Mouse (Mus musculus): ENCODE measurements at regions not wholly inside any gene's neighbourhood (a gene's known extent, or its start where the extent isn't known, plus 50 kb on each side); places are given as distances from the start of the nearest gene placed in this dataset.

- Histone ChIP-seq H3K9me3 (replicated peaks; ENCODE audit: control insufficient read depth, insufficient read depth, low read length, poor library complexity, severe bottlenecking) (no peaks in the 10 kb centered on the region), H3K4me3 (ENCODE audit: low read depth, low read length) (no peak overlapping the region), H3K36me3 (ENCODE audit: control insufficient read depth, insufficient read depth, low read length, poor library complexity, severe bottlenecking) (no peaks in the 10 kb centered on the region), H3K27me3 (ENCODE audit: control insufficient read depth, insufficient read depth, low read length, poor library complexity, severe bottlenecking) (no peaks in the 10 kb centered on the region), H3K9ac (ENCODE audit: low read depth, poor library complexity, severe bottlenecking) (no peak overlapping the region), H3K4me1 (ENCODE audit: control insufficient read depth, insufficient read depth, low read length) (no peaks in the 10 kb centered on the region), H3K27ac (ENCODE audit: insufficient read depth, low read length) (no peak overlapping the region)
- no peak for TF ChIP-seq POLR2A (IDR thresholded peaks at IDR 0.05; ENCODE audit: insufficient read depth, low read length)
Measured at GRCm38 (mm10) chr3:39736639-39737038, 794.4 kb upstream of the Intu start.

GRCm38 (mm10) chr3:39745947-39746346 is 785.1 kb upstream of the Intu start:
- Histone ChIP-seq H3K36me3 (ENCODE audit: control insufficient read depth, insufficient read depth, low read length, poor library complexity, severe bottlenecking) (no peaks in the 10 kb centered on the region), H3K9me3 (replicated peaks; ENCODE audit: control insufficient read depth, insufficient read depth, low read length, poor library complexity, severe bottlenecking) (no peaks in the 10 kb centered on the region), H3K4me1 (ENCODE audit: control insufficient read depth, insufficient read depth, low read length) (no peaks in the 10 kb centered on the region), H3K27ac (ENCODE audit: insufficient read depth, low read length) (no peak overlapping the region), H3K9ac (ENCODE audit: low read depth, poor library complexity, severe bottlenecking) (no peak overlapping the region), H3K4me3 (ENCODE audit: low read depth, low read length) (no peak overlapping the region), H3K27me3 (ENCODE audit: control insufficient read depth, insufficient read depth, low read length, poor library complexity, severe bottlenecking) (no peaks in the 10 kb centered on the region)
- TF ChIP-seq EP300 (IDR thresholded peaks at IDR 0.05; ENCODE audit: insufficient read depth, low read depth, low read length) (no peak), POLR2A (IDR thresholded peaks at IDR 0.05; ENCODE audit: insufficient read depth, low read length) (no peak), CTCF (IDR thresholded peaks at IDR 0.05; ENCODE audit: low read depth, low read length) (no peak)

- Histone ChIP-seq H3K36me3 (ENCODE audit: control insufficient read depth, insufficient read depth, low read length, poor library complexity, severe bottlenecking) (no peaks in the 10 kb centered on the region), H3K9me3 (replicated peaks; ENCODE audit: control insufficient read depth, insufficient read depth, low read length, poor library complexity, severe bottlenecking) (no peaks in the 10 kb centered on the region), H3K9ac (ENCODE audit: low read depth, poor library complexity, severe bottlenecking) (no peak overlapping the region), H3K4me1 (ENCODE audit: control insufficient read depth, insufficient read depth, low read length) (no peaks in the 10 kb centered on the region), H3K4me3 (ENCODE audit: low read depth, low read length) (no peak overlapping the region), H3K27me3 (ENCODE audit: control insufficient read depth, insufficient read depth, low read length, poor library complexity, severe bottlenecking) (no peaks in the 10 kb centered on the region; the same call in 1 of the 2 replicates), H3K27ac (ENCODE audit: insufficient read depth, low read length) (no peak overlapping the region)
- no peak for TF ChIP-seq POLR2A (IDR thresholded peaks at IDR 0.05; ENCODE audit: insufficient read depth, low read length)
Measured at GRCm38 (mm10) chr3:39768981-39769568, 762.0 kb upstream of the Intu start.

- Histone ChIP-seq H3K36me3 (ENCODE audit: control insufficient read depth, insufficient read depth, low read length, poor library complexity, severe bottlenecking) (no peaks in the 10 kb centered on the region), H3K27me3 (ENCODE audit: control insufficient read depth, insufficient read depth, low read length, poor library complexity, severe bottlenecking) (no peaks in the 10 kb centered on the region; the same call in 1 of the 2 replicates), H3K27ac (ENCODE audit: insufficient read depth, low read length) (no peak overlapping the region), H3K9me3 (replicated peaks; ENCODE audit: control insufficient read depth, insufficient read depth, low read length, poor library complexity, severe bottlenecking) (no peaks in the 10 kb centered on the region), H3K9ac (ENCODE audit: low read depth, poor library complexity, severe bottlenecking) (no peak overlapping the region), H3K4me1 (ENCODE audit: control insufficient read depth, insufficient read depth, low read length) (no peaks in the 10 kb centered on the region), H3K4me3 (ENCODE audit: low read depth, low read length) (no peak overlapping the region)
- TF ChIP-seq CTCF (IDR thresholded peaks at IDR 0.05; ENCODE audit: low read depth, low read length) (no peak), EP300 (IDR thresholded peaks at IDR 0.05; ENCODE audit: insufficient read depth, low read depth, low read length) (no peak), POLR2A (IDR thresholded peaks at IDR 0.05; ENCODE audit: insufficient read depth, low read length) (no peak)
Measured at GRCm38 (mm10) chr3:39776278-39777039, 754.6 kb upstream of the Intu start.

GRCm38 (mm10) chr3:39779690-39780218 is 751.3 kb upstream of the Intu start:
- H3K9ac ChIP-seq (ENCODE audit: low read depth, poor library complexity, severe bottlenecking) = no peak overlapping the region
- H3K9me3 ChIP-seq (replicated peaks; ENCODE audit: control insufficient read depth, insufficient read depth, low read length, poor library complexity, severe bottlenecking) = no peaks in the 10 kb centered on the region
- TF ChIP-seq POLR2A (IDR thresholded peaks at IDR 0.05; ENCODE audit: insufficient read depth, low read length) (no peak), CTCF (IDR thresholded peaks at IDR 0.05; ENCODE audit: low read depth, low read length) (no peak), EP300 (IDR thresholded peaks at IDR 0.05; ENCODE audit: insufficient read depth, low read depth, low read length) (no peak)
- H3K4me1 ChIP-seq (ENCODE audit: control insufficient read depth, insufficient read depth, low read length) = no peaks in the 10 kb centered on the region
- no peak overlapping the region for H3K27ac ChIP-seq (ENCODE audit: insufficient read depth, low read length)
- H3K36me3 ChIP-seq (ENCODE audit: control insufficient read depth, insufficient read depth, low read length, poor library complexity, severe bottlenecking) = no peaks in the 10 kb centered on the region
- no peak overlapping the region for H3K4me3 ChIP-seq (ENCODE audit: low read depth, low read length)
- no peaks in the 10 kb centered on the region for H3K27me3 ChIP-seq (ENCODE audit: control insufficient read depth, insufficient read depth, low read length, poor library complexity, severe bottlenecking)

GRCm38 (mm10) chr3:39780270-39780669 is 750.8 kb upstream of the Intu start:
- H3K36me3 ChIP-seq (ENCODE audit: control insufficient read depth, insufficient read depth, low read length, poor library complexity, severe bottlenecking) = no peaks in the 10 kb centered on the region
- no peak overlapping the region for H3K4me3 ChIP-seq (ENCODE audit: low read depth, low read length)
- H3K4me1 ChIP-seq (ENCODE audit: control insufficient read depth, insufficient read depth, low read length) = no peaks in the 10 kb centered on the region
- no peaks in the 10 kb centered on the region for H3K9me3 ChIP-seq (replicated peaks; ENCODE audit: control insufficient read depth, insufficient read depth, low read length, poor library complexity, severe bottlenecking)
- no peaks in the 10 kb centered on the region for H3K27me3 ChIP-seq (ENCODE audit: control insufficient read depth, insufficient read depth, low read length, poor library complexity, severe bottlenecking)
- TF ChIP-seq EP300 (IDR thresholded peaks at IDR 0.05; ENCODE audit: insufficient read depth, low read depth, low read length) (no peak), CTCF (IDR thresholded peaks at IDR 0.05; ENCODE audit: low read depth, low read length) (no peak), POLR2A (IDR thresholded peaks at IDR 0.05; ENCODE audit: insufficient read depth, low read length) (no peak)
- H3K9ac ChIP-seq (ENCODE audit: low read depth, poor library complexity, severe bottlenecking) = no peak overlapping the region
- no peak overlapping the region for H3K27ac ChIP-seq (ENCODE audit: insufficient read depth, low read length)
